Mouse (Mus musculus) mature B cell (primary cell): ENCODE results near the gene Kcnq1.

ENCODE experiments used
- in situ Hi-C: fragments of 300-500 bp; cut with MboI; formaldehyde crosslinking; loops from 2 replicates; pipeline ENCODE4 v1.14.3; 2019

Gene Kcnq1

GRCm38 (mm10) chr7:143313572-143314319 lies 207.6 kb downstream of the Kcnq1 start:
- in situ Hi-C loops = no loop called here

GRCm38 (mm10) chr7:143318512-143318911 lies 212.3 kb downstream of the Kcnq1 start:
- in situ Hi-C loops = no loop called here

- in situ Hi-C loops = no loop called here
Observed at GRCm38 (mm10) chr7:143320367-143320766, 214.2 kb downstream of the Kcnq1 start.

GRCm38 (mm10) chr7:143325051-143325450 lies 218.9 kb downstream of the Kcnq1 start:
- in situ Hi-C loops = no loop called here

GRCm38 (mm10) chr7:143328185-143328915 lies 222.2 kb downstream of the Kcnq1 start:
- in situ Hi-C loops = no loop called here

GRCm38 (mm10) chr7:143329110-143329810 lies 223.1 kb downstream of the Kcnq1 start:
- in situ Hi-C loops = no loop called here

DNA sequence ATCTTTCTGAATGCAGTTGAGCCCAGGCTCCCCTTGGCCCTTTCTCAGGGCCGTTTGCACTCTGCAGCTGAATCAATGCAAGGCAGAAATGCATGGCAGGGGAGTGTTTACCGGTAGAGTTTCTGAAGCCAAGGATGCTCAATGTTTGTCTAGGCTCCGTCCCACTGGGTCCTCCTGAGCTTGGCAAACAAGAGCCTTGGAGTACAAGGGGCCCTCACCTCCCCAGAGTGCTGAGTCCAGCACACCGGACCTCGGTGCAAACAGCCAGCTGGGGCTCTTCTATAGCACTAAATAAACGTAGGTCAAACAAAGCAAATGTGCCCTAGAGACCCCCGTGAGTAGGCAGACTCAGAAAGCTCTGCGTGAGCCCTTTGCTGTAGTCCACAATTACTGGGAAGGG lies 226.9 kb downstream of the Kcnq1 start:
- in situ Hi-C loops = no loop called here

DNA sequence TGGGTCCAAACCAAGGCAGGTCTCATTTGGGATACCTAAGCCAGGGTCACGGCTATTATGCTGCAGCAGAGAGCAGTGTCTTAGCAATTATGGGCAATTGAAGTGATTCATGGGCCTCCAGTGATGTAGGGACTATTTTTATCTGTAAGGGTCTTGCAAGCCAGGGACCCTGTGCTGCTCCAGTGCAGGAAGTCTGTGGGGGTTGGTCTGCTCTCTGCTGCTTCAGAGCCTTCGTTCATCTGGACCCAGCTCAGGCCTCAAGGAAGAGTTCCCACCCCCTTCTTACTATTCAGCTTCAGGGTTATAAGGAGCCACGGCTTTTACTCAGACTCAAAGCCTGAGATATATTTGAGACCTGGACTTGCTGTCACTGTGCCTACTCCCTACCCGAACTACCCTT lies 227.4 kb downstream of the Kcnq1 start:
- in situ Hi-C loops = no loop called here

- in situ Hi-C loops = no loop called here
Observed at GRCm38 (mm10) chr7:143338690-143339089, 232.5 kb downstream of the Kcnq1 start.

- in situ Hi-C loops = no loop called here
Observed at GRCm38 (mm10) chr7:143340601-143341281, 234.6 kb downstream of the Kcnq1 start.

DNA sequence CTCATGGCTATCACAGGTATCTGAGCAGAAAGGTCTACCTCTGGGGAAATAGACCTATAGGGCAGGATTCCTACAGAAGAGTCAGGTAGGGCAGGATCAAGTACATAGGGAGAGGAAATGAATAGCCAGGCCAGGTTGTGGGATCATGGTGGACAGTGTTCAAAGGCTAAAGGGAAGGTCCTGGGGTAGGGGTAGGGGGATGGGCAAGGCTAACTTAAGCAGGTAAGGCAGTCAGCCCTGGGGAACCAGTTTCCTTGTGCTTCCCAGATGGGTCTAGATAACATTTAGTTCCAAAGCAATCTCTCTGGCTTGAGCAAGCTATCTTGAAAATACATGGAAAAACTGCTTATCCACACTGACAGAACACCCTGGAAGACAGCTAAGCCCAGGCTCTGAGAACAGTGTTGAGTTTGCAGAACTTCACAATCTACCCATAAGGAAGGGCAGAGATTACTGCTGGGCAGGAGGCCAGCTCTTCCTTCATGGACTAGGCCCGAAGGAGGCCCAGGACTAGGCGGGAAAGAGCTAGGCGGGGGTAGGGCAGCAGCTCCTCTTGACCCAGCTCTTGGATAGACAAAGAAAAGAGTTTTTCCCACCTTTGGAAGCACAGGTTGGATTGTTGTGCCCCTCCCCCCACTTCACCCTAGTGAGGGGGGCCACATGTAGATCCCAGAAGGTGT lies 235.3 kb downstream of the Kcnq1 start:
- in situ Hi-C loops = no loop called here

DNA sequence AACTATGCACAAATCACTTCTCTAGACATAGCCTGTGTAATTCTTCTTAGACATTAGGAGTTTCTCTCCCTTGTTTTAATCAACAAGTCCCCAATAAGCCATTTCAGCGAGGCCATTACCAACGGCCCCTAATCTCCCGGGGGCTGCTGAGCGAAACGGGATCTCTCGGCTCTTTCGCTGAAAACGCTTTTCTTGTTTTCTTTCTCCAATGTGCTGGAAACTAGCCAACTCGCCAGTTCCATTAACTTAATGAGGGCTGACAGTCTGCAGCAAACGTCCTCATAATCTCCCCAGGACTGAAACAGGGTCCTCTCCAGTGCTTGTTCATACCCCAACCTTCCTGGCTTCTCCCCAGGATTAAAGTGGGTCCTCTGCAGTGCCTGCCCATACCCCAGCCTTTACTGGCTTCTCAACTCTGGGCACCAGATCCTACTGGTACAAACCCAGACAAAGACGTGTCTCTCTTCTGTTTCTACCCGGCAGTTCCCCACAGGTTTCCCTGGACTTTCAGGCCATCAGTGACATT lies 237.7 kb downstream of the Kcnq1 start:
- in situ Hi-C loops = no loop called here

GRCm38 (mm10) chr7:143349287-143349686 lies 243.1 kb downstream of the Kcnq1 start:
- in situ Hi-C loops = no loop called here

DNA sequence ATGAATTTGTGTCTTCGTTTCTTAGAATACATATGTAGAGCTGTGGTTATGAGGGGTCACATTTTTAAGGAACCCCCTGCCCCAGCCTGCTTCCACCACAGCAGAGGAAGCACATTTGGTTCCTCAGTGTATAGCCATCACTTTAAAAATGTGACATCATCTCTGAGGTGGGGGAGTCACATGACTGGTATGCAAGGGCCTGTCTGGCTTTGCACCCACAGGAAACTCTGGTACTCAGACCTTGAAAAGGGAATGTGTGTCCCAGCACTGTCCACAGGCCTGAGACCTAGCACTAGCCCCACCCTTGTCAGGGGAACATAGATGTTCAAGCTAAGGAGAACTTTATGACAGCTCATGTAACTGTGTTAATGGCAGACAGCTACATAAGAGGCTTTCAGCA lies 243.7 kb downstream of the Kcnq1 start:
- in situ Hi-C loops = no loop called here

GRCm38 (mm10) chr7:143355831-143356230 lies 249.7 kb downstream of the Kcnq1 start:
- in situ Hi-C loops = no loop called here

- in situ Hi-C loops = no loop called here
Observed at GRCm38 (mm10) chr7:143357109-143357508, 250.9 kb downstream of the Kcnq1 start.

GRCm38 (mm10) chr7:143357831-143358230 lies 251.7 kb downstream of the Kcnq1 start:
- in situ Hi-C loops = no loop called here

DNA sequence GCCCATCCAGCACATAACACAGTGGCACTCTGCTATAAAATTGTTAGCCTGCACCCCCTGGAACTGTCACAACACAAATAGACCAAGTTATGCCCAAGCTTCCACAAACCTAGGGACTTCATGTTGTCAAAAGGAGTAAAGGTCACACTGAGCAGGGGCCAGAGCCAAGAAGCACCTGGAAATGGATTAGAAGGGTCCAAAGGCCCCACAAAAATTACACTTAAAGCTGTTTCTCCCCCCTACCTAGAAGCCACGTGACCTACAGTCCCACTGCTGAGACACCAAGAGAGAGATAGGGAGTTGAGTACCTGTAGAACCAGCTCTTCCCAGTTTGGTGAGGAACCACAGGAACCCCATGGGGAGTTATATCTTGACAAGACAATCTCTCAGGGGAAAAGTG lies 253.6 kb downstream of the Kcnq1 start:
- in situ Hi-C loops = no loop called here

- in situ Hi-C loops = no loop called here
Observed at GRCm38 (mm10) chr7:143360776-143361175, 254.6 kb downstream of the Kcnq1 start.

- in situ Hi-C loops = no loop called here
Observed at GRCm38 (mm10) chr7:143364092-143364832, 258.1 kb downstream of the Kcnq1 start.
